Mouse (Mus musculus) c-Kit-positive CD71-negative TER-119-negative erythroid progenitor cells, embryonic 14.5 days (primary cell): Measurements from ENCODE around the gene Kansl3.

Experiments used
- DNase-seq: peaks from one replicate; pipeline ENCODE4 v3.0.0-alpha.2; 2013; ENCODE audit warnings: low read depth

The Kansl3 gene

DNA sequence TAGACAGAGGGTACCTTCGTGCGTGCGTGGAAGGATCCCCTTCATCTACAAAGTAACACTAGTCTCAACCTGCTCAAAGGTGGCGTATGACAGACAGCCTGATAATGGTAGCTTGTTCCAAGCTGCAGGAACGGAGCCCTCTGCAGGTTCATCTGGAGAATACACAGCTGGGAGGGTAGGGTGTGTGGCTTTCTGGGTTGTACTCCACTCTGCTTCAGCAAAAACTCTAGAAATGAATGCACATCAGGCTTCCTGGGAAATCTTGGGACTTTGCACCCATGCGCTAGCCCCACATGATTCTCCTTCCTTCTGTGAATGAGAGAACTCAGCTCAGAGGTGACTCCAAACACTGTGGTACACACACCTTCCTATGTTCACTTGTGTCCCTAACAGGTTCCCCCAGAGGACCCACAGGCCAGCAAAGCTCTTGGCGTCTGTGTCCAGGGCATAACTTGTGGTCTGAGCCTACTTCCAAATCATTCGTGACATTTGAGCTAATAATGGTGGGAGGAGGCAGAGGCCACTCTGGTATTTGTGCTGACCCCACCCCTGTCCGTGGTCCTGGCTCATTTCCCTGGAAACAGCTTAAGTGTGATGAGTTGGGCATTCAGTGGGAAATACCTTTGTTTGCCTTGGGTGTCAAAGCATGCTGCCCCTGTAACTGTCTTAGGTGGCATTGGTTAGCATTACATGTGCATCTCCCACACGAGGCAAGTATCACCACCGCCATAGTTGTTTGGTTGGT, 47.0 kb downstream of the Kansl3 start:
- DNase-seq = no peak

- DNase-seq = no peak
These were observed 47.8 kb downstream of the Kansl3 start for GRCm38 (mm10) chr1:36321164-36321563.

DNA sequence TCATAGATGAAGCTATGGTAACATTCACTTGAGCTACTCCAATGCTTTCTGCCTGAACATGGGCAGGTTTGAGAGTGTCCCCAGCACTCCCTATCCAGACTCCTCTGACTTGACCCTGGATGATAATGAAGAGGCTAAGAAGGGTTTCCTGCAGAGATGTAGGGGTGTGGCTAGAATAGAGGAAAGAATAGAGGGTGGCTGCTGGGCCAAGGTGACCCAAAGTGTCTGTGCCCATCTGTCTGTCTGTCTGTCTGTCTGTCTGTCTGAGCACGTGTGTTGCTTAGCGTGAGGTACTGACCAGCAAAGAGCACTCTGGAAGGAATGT, 53.2 kb downstream of the Kansl3 start:
- DNase-seq = no peak

GRCm38 (mm10) chr1:36314959-36315775, 53.8 kb downstream of the Kansl3 start:
- no peak for DNase-seq

DNA sequence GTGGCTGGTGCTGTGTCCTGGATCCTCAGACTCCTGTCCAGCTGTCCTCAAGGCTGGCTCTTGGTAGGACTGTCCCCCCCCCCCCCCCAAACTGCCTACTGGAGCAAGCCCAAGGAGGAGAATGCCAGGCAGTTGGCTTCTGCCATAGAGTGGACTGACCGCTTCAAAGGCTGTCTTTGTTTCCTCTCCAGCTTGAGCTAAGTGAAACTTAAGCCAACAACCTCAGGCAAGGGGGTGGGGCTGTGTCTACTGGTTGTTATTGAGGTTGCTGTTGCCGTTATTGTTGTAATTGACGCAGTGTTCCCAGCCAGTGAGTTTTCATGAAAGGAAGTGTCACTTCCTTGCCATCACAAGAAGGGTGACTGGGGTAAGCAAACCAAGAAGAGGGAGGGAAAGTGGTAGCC, 59.5 kb downstream of the Kansl3 start:
- DNase-seq = no peak

DNA sequence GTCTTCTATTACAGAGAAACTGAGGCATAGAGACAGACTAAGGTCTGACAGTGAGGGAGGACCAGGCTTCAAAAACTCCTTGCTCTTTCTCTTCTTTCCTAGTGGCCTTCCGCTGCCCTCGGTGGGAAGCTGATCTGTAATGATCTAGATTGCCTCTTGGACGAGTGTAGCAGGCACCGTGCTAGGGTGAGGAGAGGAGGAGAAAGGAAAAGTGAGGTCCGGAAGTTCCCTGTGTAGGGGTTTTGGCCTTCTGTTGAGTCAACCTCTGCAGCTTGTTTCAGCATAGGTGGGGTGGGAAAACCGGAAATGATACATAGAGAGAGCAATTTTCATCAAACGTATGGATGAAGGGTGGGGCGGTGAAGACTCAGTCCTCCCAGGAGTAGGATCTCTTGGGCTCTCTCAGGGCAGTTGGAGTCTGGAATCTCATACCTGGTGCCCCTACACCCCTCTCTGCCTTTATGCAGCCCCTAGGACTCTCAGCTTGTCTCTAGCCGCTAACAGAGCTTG, 60.0 kb downstream of the Kansl3 start:
- no peak for DNase-seq

- DNase-seq = no peak
These were observed 60.5 kb downstream of the Kansl3 start for GRCm38 (mm10) chr1:36308451-36308901.

DNA sequence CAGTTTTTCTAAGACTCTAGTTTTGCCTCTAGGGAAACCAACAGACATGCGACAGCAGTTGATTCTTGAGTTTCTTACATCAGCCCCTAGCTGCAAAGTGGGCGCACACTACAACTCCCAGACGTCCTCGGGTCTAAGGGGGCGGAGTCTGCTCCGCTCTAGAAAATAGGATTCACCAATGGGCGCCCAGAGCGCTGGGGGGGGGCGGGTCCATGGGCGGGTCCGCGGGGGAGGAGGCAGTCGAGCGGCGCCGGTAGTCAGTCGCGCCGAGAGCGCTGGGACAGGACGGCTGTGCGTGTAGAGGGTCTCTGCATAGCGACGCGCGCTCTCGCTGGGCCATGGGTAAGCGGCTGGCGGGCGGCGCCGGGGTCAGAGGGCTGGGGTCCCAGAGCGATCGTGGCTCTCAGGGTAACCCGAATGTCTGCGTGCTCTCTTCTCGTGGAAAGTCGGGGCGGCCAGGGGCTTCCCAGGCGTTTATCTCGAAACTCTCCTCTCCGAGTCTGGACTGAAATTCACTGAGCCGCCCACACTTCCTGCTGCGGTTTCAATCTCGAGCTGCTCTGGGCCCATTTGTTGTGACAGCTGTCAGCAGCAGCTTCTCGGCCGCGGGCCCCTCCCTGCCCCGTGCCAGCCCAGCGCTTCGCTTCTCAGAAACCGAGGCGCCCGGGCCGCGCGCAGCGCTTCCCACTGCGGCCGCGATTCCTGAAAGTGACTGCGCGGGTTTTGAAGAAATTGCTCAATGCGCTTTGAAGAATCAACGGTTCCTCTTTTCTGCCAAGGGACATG, 61.3 kb downstream of the Kansl3 start, which contains the start of gene Arid5a:
Gene Arid5a, plus strand, starts transcription at position 239 of the 786 bp plus-strand sequence.
- DNase-seq = peak; percentile 91

DNA sequence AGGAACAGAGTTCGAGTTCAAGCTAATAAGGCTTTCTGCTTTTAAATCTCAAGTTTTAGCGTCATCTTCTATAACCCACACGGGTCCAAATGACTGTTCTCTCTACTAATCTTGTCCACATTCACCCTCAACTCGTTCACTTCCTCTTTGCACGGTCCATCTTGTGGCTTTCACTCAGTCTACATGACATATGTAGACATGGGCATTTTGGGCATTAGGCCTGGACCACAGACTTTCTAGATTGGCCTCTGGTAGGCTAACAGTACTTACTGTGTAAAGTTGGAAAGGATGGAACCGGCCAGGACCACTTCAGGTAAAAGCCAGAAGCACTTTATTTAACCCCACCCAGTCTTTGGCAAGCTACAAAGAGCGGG, 61.9 kb downstream of the Kansl3 start:
- no peak for DNase-seq

DNA sequence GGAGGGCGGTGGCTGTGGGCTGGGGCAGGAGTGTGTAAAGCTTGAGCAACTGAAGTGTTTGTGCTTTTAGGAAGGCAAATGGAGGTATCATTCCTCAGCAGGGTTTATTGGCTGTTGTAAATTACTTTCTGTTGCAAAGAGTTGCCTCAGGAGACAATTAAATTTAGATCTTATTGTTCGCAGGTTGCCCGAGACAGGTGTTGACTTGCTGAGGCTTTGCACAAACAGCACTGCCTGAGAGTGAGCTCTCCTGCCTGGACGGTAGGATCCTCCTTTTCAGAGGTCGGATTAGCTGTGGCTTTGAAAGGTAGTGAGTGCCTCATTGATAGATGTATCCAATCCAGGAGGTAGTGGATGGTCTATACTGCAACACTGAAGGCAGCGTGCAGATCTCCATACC, 62.9 kb downstream of the Kansl3 start:
- no peak for DNase-seq

DNA sequence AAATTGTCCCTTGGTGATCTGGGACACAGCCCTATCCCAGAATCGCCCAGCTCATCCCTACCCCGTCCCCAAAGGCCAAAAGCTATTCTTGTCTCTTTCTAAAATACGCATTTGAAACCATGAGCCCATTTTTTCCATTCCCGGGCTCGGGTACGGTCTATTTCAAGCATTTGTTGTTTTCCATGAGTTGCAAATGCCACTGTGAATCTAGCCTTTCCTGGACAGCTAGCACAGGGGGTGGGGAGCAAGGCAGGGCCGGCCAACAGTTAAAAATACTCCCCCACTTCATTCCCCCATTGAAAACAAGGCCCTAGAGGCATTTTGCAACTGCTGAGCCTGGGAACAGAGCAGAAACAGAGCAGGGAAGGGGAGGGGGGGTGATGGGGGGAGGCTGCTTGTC, 64.2 kb downstream of the Kansl3 start:
- no peak for DNase-seq

GRCm38 (mm10) chr1:36303381-36304320, 65.3 kb downstream of the Kansl3 start:
- DNase-seq = no peak

DNA sequence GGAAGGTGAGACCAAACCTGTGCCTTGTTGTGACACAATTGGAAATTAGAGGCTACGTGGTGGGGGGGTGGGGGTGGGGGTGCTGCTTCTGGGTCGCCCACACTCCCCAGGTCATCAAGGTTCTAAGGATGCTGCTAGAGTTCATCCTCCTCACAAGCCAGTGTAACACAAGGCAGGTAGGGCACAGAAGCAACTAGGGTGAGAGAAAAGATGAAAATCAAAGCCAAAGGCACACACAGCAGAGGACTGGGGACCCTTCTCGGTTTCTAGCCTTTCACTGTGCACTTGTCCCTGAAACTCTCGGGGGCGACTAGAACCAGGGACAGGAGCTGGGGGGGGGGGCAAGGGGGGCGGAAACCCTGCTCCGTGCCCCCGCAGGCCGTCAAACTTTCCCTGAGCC, 66.0 kb downstream of the Kansl3 start:
- no peak for DNase-seq

DNA sequence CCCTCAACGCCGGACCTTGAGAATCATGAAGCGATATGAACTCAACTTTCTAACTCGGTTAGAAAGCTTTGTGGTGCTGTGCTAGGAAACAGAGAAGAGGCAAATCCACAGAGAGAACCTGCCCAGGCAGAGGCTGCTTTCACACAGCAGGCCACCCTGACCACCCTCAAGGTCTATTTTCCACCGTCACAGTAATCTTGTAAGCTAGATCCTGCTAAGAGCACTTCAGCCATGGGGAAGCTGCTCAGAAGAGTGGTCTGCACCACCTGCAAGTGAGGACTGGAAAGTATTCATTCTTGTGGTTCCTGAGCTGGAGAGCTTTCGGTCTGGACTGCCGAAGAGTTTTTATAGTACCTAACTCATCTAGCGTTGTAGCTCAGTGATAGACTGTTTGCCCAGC, 66.7 kb downstream of the Kansl3 start:
- DNase-seq = no peak

DNA sequence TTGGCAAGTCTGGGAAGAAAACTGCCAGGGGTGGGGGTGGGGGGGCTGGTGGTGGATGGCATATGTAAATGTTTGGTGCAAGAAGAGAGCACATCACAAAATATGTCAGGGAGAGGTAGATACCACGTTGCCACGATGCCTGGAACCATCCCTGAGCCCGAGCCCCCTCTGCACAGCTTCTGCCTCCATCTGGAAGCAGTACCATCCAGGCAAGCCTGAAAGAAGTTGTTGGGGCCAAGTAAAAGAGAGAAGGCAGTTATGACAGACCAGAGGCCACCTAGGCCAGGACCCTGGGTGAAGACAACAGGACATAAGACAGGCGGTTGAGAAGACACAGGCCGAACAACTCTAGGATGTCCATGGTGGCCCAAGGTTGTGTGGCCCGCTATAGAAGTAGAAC, 68.5 kb downstream of the Kansl3 start:
- no peak for DNase-seq

DNA sequence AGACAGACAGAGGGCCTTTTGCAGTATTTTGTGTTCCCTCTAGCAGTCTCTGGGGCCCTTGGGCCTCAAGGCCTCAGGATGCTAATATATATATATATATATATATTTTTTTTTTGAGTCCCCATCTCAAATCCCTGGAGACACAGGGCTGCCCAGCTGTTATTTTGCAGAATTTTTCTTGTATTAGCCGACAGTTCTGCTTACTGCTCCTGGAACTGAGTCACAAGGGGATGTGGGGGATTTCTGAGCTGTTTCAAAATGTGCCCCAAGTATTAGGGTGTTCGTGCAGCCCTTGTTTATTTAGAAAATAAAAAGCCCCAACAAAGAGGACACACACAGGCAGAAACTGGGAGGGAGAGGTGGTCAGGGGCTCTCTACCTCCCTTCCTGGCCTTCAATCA, 69.3 kb downstream of the Kansl3 start:
- no peak for DNase-seq

GRCm38 (mm10) chr1:36299126-36299525, 69.9 kb downstream of the Kansl3 start:
- no peak for DNase-seq

DNA sequence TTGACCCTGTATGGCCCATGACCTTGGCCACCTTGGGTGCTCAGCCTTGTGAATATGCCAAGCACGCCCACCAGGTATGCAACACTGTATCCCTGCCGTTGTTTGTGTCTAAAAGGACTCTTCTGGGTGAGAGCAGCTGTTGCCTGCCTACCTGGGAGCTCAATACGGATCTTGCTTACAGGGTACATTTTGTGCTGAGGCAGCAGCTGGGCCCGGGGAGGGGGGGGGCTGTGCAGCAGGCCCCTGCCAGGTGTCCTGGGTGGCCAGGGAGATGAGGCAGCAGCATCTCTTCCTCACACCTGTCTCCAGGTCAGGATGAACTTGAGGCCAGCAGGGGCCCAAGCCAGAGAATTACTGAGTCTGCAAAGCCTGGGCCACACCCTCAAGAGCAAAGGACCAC, 70.9 kb downstream of the Kansl3 start:
- DNase-seq = no peak

GRCm38 (mm10) chr1:36296466-36297149, 72.4 kb downstream of the Kansl3 start:
- no peak for DNase-seq

GRCm38 (mm10) chr1:36294402-36294801, 74.6 kb downstream of the Kansl3 start:
- DNase-seq = no peak

DNA sequence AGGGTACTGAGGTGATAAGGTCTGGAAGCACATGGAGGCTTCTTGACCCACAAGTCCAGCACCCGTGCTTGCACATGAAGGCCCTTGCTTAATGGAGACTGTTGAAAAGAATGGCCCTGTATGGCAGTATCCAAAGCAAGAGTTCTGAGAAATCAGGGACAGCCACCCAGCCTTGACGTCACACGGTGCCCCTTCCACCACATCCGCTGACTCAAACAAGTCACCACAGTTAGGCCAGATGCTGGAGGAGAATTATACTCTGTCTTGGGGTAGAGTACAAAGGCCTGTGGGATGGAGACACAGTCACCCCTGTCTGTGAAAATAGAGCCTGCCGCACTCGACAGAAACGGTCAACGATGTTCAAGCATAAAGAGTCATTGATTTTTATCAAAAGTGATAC, 75.5 kb downstream of the Kansl3 start:
- no peak for DNase-seq
